Mouse (Mus musculus): ENCODE results near the gene Ip6k1. TPM values are rescaled to one million over a fixed set of nuclear protein-coding genes. Genes with fewer than 3 reads are reported as not detected.

The Ip6k1 gene
- total and polyA plus RNA-seq, 3 experiments, result 31.8 to 59.1 (median 37.2) TPM

GRCm38 (mm10) chr9:107963700-107964099 lies 38.6 kb upstream of the Ip6k1 start:
- peak; percentile 83 for DNase-seq (ENCODE audit: low read depth, low spot score)
- Histone ChIP-seq H3K79me2 (ENCODE audit: control insufficient read depth, insufficient read depth, low read length, poor library complexity) (no peaks in the 10 kb centered on the region), H3K9me3 (replicated peaks; ENCODE audit: insufficient read depth, low read length) (no peaks in the 10 kb centered on the region), H3K4me3 (ENCODE audit: control insufficient read depth in 1 of 2, insufficient read depth in 1 of 2, low read depth in 2 of 2, low read length in 2 of 2) (no peak overlapping the region), H3K27me3 (ENCODE audit: control insufficient read depth in 1 of 2, insufficient read depth in 2 of 2, low read length in 2 of 2) (no peaks in the 10 kb centered on the region), H3K4me1 (ENCODE audit: control insufficient read depth in 1 of 2, insufficient read depth in 2 of 2, low read length in 2 of 2) (no peaks in the 10 kb centered on the region), H3K27ac (ENCODE audit: control insufficient read depth, low read depth, low read length) (no peak overlapping the region), H3K36me3 (ENCODE audit: control insufficient read depth in 1 of 2, insufficient read depth in 2 of 2, low read length in 2 of 2) (peaks cover 0 to 12% of the 10 kb centered on the region in 2 experiments; a peak in 2 of 4 replicates), H3K9ac (ENCODE audit: control insufficient read depth, low read depth, low read length, poor library complexity, severe bottlenecking) (no peak overlapping the region)
- TF ChIP-seq MEF2A (IDR thresholded peaks at IDR 0.05; ENCODE audit: extremely low read depth, insufficient replicate concordance, low read depth, low read length, poor library complexity, severe bottlenecking) (no peak), CTCF (IDR thresholded peaks at IDR 0.05 in 2 of 3, conservative IDR thresholded peaks at IDR 0.05 in 1 of 3; ENCODE audit: control insufficient read depth in 1 of 3, insufficient read depth in 1 of 3, low read depth in 2 of 3, low read length in 3 of 3, poor library complexity in 1 of 3, severe bottlenecking in 1 of 3) (peak; percentile 94 to 96 (median 95)), POLR2AphosphoS2 (IDR thresholded peaks at IDR 0.05; ENCODE audit: low read length) (no peak), ELF1 (IDR thresholded peaks at IDR 0.05; ENCODE audit: low read depth, low read length) (no peak), MXI1 (IDR thresholded peaks at IDR 0.05; ENCODE audit: low read depth, low read length) (peak; percentile 48), SIN3A (IDR thresholded peaks at IDR 0.05; ENCODE audit: low read length) (peak; percentile 62; the same call in 1 of the 2 replicates), MYB (IDR thresholded peaks at IDR 0.05; ENCODE audit: low read depth, low read length) (no peak), NRF1 (IDR thresholded peaks at IDR 0.05; ENCODE audit: insufficient read depth, low read depth, low read length, poor library complexity, severe bottlenecking) (no peak), GABPA (IDR thresholded peaks at IDR 0.05; ENCODE audit: low read depth, low read length) (no peak), RAD21 (IDR thresholded peaks at IDR 0.05; ENCODE audit: low read depth, low read length) (peak; percentile 96), USF1 (IDR thresholded peaks at IDR 0.05; ENCODE audit: low read depth, low read length) (no peak), ETS1 (IDR thresholded peaks at IDR 0.05; ENCODE audit: low read depth, low read length) (no peak), CHD1 (IDR thresholded peaks at IDR 0.05; ENCODE audit: low read depth, low read length) (no peak), USF2 (IDR thresholded peaks at IDR 0.05; ENCODE audit: borderline replicate concordance in 1 of 2, insufficient read depth in 1 of 2, low read depth in 1 of 2, low read length in 2 of 2) (no peak), GATA1 (IDR thresholded peaks at IDR 0.05; ENCODE audit: low read depth, low read length) (no peak), CHD2 (IDR thresholded peaks at IDR 0.05; ENCODE audit: low read length) (no peak), BHLHE40 (IDR thresholded peaks at IDR 0.05; ENCODE audit: borderline replicate concordance, low read depth, low read length) (no peak), ZNF384 (IDR thresholded peaks at IDR 0.05; ENCODE audit: low read depth, low read length) (no peak), POLR2A (IDR thresholded peaks at IDR 0.05; ENCODE audit: control insufficient read depth in 1 of 2, insufficient read depth in 1 of 2, low read depth in 1 of 2, low read length in 2 of 2, poor library complexity in 1 of 2) (no peak), KAT2A (conservative IDR thresholded peaks at IDR 0.05; ENCODE audit: low read depth, low read length) (no peak), MAFK (IDR thresholded peaks at IDR 0.05; ENCODE audit: borderline replicate concordance, low read depth, low read length) (no peak), TCF12 (IDR thresholded peaks at IDR 0.05; ENCODE audit: low read depth, low read length) (no peak), RCOR1 (IDR thresholded peaks at IDR 0.05; ENCODE audit: low read depth, low read length) (no peak), SMC3 (IDR thresholded peaks at IDR 0.05; ENCODE audit: low read depth, low read length) (peak; percentile 97), MYC (IDR thresholded peaks at IDR 0.05; ENCODE audit: low read depth, low read length) (no peak), POLR2AphosphoS5 (IDR thresholded peaks at IDR 0.05; ENCODE audit: borderline replicate concordance, low read depth, low read length) (no peak), JUND (IDR thresholded peaks at IDR 0.05; ENCODE audit: low read depth, low read length) (no peak), HCFC1 (IDR thresholded peaks at IDR 0.05; ENCODE audit: low read depth, low read length) (0 out of 2 replicates have a peak, but pooled peaks have one; percentile 26), ZC3H11A (IDR thresholded peaks at IDR 0.05; ENCODE audit: low read depth, low read length) (peak; percentile 98), ZKSCAN1 (IDR thresholded peaks at IDR 0.05; ENCODE audit: low read depth, low read length) (no peak), E2F4 (IDR thresholded peaks at IDR 0.05; ENCODE audit: borderline replicate concordance, low read depth, low read length) (no peak), EP300 (IDR thresholded peaks at IDR 0.05; ENCODE audit: low read depth in 1 of 2, low read length in 2 of 2) (no peak), TAL1 (IDR thresholded peaks at IDR 0.05; ENCODE audit: low read length) (no peak), ZMIZ1 (IDR thresholded peaks at IDR 0.05; ENCODE audit: low read depth, low read length) (no peak), MAZ (IDR thresholded peaks at IDR 0.05; ENCODE audit: low read depth, low read length) (no peak), NELFE (IDR thresholded peaks at IDR 0.05; ENCODE audit: low read depth, low read length) (no peak), TBP (IDR thresholded peaks at IDR 0.05; ENCODE audit: low read depth, low read length) (no peak), UBTF (IDR thresholded peaks at IDR 0.05; ENCODE audit: borderline replicate concordance, insufficient read depth, low read depth, low read length) (no peak)

Data from MEL (cell line).